Comparison of ENCODE assay signal across 26 mouse cellular contexts in the genomic region with DNA sequence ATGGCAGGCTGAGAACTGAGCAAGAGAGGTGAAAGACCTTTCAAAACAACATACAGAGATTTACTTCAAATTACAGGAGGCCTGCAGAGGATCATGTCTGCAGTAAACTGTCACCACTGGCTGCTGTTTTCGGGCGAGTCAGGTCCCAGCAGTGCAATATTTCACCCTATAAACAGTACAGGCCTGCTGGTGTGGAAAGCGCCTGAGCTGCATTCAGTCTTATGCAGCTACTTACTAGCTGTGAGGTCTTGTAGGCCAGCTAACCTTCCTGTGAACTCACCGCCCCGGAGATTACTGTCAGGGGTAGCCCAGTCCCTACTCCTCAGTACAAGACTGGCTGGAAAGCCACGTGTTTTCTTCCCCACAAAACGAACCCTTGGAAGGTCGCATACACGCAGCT. TPM values are rescaled to one million over a fixed set of nuclear protein-coding genes. Genes with fewer than 3 reads are reported as not detected.
A peak's percentile ranks its signal among the peaks of the same experiment; 100 is the strongest.
DNase-seq lines count a peak whose midpoint lies in the region; ATAC-seq lines count a peak whose summit lies in the region.
"Had no signal": no experiment of that assay in that cellular context is flagged by ENCODE, and none has a peak within 500 bp of the region (broad histone marks: within the 10 kb centered on the region; RNA-seq: fewer than 3 reads in every experiment).

No protein-coding gene starts in this region.

- no peak overlapping the region for H3K4me3 ChIP-seq in limb, embryonic 11.5 days (ENCODE audit: low read depth, low read length)
- no peak overlapping the region for H3K4me3 ChIP-seq in forebrain, embryonic 16.5 days (replicated peaks; ENCODE audit: low read length)
- H3K4me3 ChIP-seq: embryonic facial prominence, embryonic 13.5 days; erythroblast, embryonic 14.5 days; forebrain, embryonic 12.5 days; gastrocnemius, adult 2 months; layer of hippocampus, adult 2 months; midbrain, embryonic 10.5 days; myocyte had no signal

- no peaks in the 10 kb centered on the region for H3K9me3 ChIP-seq in limb, embryonic 11.5 days (ENCODE audit: control insufficient read depth, low read length)
- H3K9me3 ChIP-seq in forebrain, embryonic 16.5 days (ENCODE audit: control insufficient read depth, low read length) = no peaks in the 10 kb centered on the region
- H3K9me3 ChIP-seq: embryonic facial prominence, embryonic 13.5 days; forebrain, embryonic 12.5 days; midbrain, embryonic 10.5 days had no signal

- 35% methylated on average over 9 of the region's 9 CpGs for WGBS in limb, embryonic 11.5 days
- WGBS in forebrain, embryonic 16.5 days = 85% methylated on average over 9 of the region's 9 CpGs

- no peak overlapping the region for H3K27ac ChIP-seq in limb, embryonic 11.5 days (replicated peaks; ENCODE audit: low read depth, low read length)
- no peak overlapping the region for H3K27ac ChIP-seq in forebrain, embryonic 16.5 days (ENCODE audit: low read length)
- H3K27ac ChIP-seq: embryonic facial prominence, embryonic 13.5 days; forebrain, embryonic 12.5 days; gastrocnemius, adult 2 months; layer of hippocampus, adult 2 months; midbrain, embryonic 10.5 days had no signal

- H3K9ac ChIP-seq in limb, embryonic 11.5 days (ENCODE audit: low read length) = no peak overlapping the region
- no peak overlapping the region for H3K9ac ChIP-seq in forebrain, embryonic 16.5 days (replicated peaks; ENCODE audit: low read depth, low read length)
- H3K9ac ChIP-seq: embryonic facial prominence, embryonic 13.5 days; forebrain, embryonic 12.5 days had no signal

- H3K4me1 ChIP-seq in limb, embryonic 11.5 days (ENCODE audit: control insufficient read depth, insufficient read depth, low read length) = no peaks in the 10 kb centered on the region
- no peaks in the 10 kb centered on the region for H3K4me1 ChIP-seq in forebrain, embryonic 16.5 days (replicated peaks; ENCODE audit: control insufficient read depth, insufficient read depth, low read length)
- H3K4me1 ChIP-seq: embryonic facial prominence, embryonic 13.5 days had no signal

- 0 out of 2 replicates have a peak, but pooled peaks cover 3% of the 10 kb centered on the region for H3K36me3 ChIP-seq in limb, embryonic 11.5 days (ENCODE audit: control insufficient read depth, insufficient read depth, low read length)
- peaks cover 2% of the 10 kb centered on the region; the same call in 1 of the 2 replicates for H3K36me3 ChIP-seq in forebrain, embryonic 16.5 days (ENCODE audit: control insufficient read depth, insufficient read depth)

- no peaks in the 10 kb centered on the region for H3K27me3 ChIP-seq in limb, embryonic 11.5 days (ENCODE audit: control insufficient read depth, insufficient read depth, low read length)
- H3K27me3 ChIP-seq in forebrain, embryonic 16.5 days (replicated peaks; ENCODE audit: control insufficient read depth, insufficient read depth, low read length) = no peaks in the 10 kb centered on the region
- H3K27me3 ChIP-seq: embryonic facial prominence, embryonic 13.5 days; forebrain, embryonic 12.5 days had no signal

- peak; percentile 87 for ATAC-seq in limb, embryonic 11.5 days (ENCODE audit: insufficient number of reproducible peaks, low FRiP score, low TSS enrichment, low read depth)
- no peak for ATAC-seq in forebrain, embryonic 16.5 days
- ATAC-seq: hindbrain, embryonic 16.5 days; midbrain, embryonic 16.5 days had no signal

- DNase-seq in embryo, embryonic 11 days = peak; percentile 24
- no peak for DNase-seq in embryo, embryonic 10.5 days (ENCODE audit: low spot score)
- DNase-seq in kidney, postnatal 10 days = peak; percentile 6
- DNase-seq in kidney, adult 18-20 months = no peak
- DNase-seq in limb, embryonic 11.5 days (ENCODE audit: low spot score) = peak; percentile 56
- DNase-seq in left cerebral cortex, adult 18-20 months (ENCODE audit: low spot score in 2 of 2) = no peak
- DNase-seq: adrenal gland, postnatal 14 days; cerebellum, adult 8-10 months; cerebellum, postnatal 36 days; gastrocnemius, adult 2 months; kidney, adult 8-10 months; layer of hippocampus, postnatal 36 days; lung, postnatal 4 days; right cerebral cortex, adult 18-20 months; thymus, adult 18-20 months; thymus, postnatal 36 days had no signal

- no peak overlapping the region for H3K4me2 ChIP-seq in limb, embryonic 11.5 days (ENCODE audit: low read depth, severe bottlenecking)
- no peak overlapping the region for H3K4me2 ChIP-seq in forebrain, embryonic 16.5 days (ENCODE audit: low read length)
- H3K4me2 ChIP-seq: embryonic facial prominence, embryonic 13.5 days; forebrain, embryonic 12.5 days had no signal

RNA-seq across cellular contexts. Expression of a gene that starts 13.6 kb away (rescaled TPM):
- polyA plus RNA-seq in limb, embryonic 11.5 days (2014; fragmentation: Nextera tagmentation; extraction: Ambion mirVana) = 24.4 and 27.6 TPM in 2 replicates
- polyA plus RNA-seq in forebrain, embryonic 16.5 days (2015; fragmentation: Nextera tagmentation; extraction: Ambion mirVana) = 26.5 and 26.9 TPM in 2 replicates
- 10 to 100 TPM; 16.6 to 18.2 TPM for total RNA-seq in left cerebral cortex, adult 18-20 months (2021)
- polyA plus RNA-seq: erythroblast, embryonic 14.5 days had no signal

RNA-seq across cellular contexts. Expression of a gene that starts 39.0 kb away (rescaled TPM):
- 81.7 and 90.6 TPM in 2 replicates for polyA plus RNA-seq in limb, embryonic 11.5 days (2014; fragmentation: Nextera tagmentation; extraction: Ambion mirVana)
- polyA plus RNA-seq in forebrain, embryonic 16.5 days (2015; fragmentation: Nextera tagmentation; extraction: Ambion mirVana) = 63.0 and 65.9 TPM in 2 replicates
- total RNA-seq in left cerebral cortex, adult 18-20 months (2021) = 10 to 100 TPM; 37.8 to 43.6 TPM

RNA-seq across cellular contexts. Expression of a gene that starts 39.2 kb away (rescaled TPM):
- 1.1 and 1.5 TPM in 2 replicates for polyA plus RNA-seq in limb, embryonic 11.5 days (2014; fragmentation: Nextera tagmentation; extraction: Ambion mirVana)
- 2.2 and 2.7 TPM in 2 replicates for polyA plus RNA-seq in forebrain, embryonic 16.5 days (2015; fragmentation: Nextera tagmentation; extraction: Ambion mirVana)
- under 1 TPM; 0.45 to 0.70 TPM for total RNA-seq in left cerebral cortex, adult 18-20 months (2021)
- polyA plus RNA-seq: erythroblast, embryonic 14.5 days; liver, adult 2 months had no signal

RNA-seq across cellular contexts. Expression of a gene that starts 43.4 kb away (rescaled TPM):
- polyA plus RNA-seq in limb, embryonic 11.5 days (2014; fragmentation: Nextera tagmentation; extraction: Ambion mirVana) = 37.4 and 38.5 TPM in 2 replicates
- polyA plus RNA-seq in forebrain, embryonic 16.5 days (2015; fragmentation: Nextera tagmentation; extraction: Ambion mirVana) = 33.7 and 38.2 TPM in 2 replicates
- 10 to 100 TPM; 23.9 to 33.3 TPM for total RNA-seq in left cerebral cortex, adult 18-20 months (2021)

Comparison
In these comparisons a context has a peak if more than half of its experiments do, and no peak if none do; other contexts are left out.
1. DNase-seq: peak in embryo, embryonic 11 days (single experiment), kidney, postnatal 10 days (single experiment) and limb, embryonic 11.5 days (single experiment); none in embryo, embryonic 10.5 days (single experiment), kidney, adult 18-20 months (single experiment) and left cerebral cortex, adult 18-20 months (0 of 2).